Mouse (Mus musculus): ENCODE results near the gene Ptgfrn.

DNA sequence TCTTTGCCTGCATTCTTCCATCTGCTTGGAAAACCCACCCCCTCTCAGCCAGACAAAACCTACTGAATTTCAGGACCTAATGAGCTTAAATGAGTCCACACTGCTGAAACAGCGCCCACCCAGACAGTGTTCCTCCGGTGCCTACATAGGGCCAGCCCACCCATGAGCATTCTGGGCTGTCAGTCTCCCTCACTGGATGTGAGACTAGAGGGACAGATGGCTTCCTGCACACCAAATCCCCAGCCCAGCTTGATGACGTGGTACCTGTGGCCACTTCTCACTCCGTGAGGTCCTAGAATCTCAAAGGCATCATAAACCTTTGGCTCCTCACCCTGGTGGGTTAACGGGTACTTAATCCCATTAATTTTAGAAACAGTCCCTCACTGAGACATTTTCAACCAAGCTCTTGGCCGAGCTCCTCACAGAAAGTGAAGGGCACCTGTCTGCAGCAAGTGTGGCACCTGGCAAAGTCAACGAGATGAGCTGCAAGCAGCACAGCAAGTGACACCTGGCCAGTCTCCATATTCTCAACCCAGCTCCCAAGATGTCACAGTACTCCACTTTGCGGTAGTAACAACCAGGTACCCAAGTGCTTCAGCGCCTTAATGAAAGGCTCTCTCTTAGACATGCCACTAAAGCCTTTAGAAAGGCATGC, 12.8 kb downstream of the Ptgfrn start:
- TF ChIP-seq CTCF (IDR thresholded peaks at IDR 0.05; ENCODE audit: borderline replicate concordance, insufficient read depth, low read depth, low read length) (no peak), POLR2A (IDR thresholded peaks at IDR 0.05; ENCODE audit: borderline replicate concordance, insufficient read depth, low read length) (no peak)

Measured in cerebellum, adult 2 months (tissue).